Mouse (Mus musculus) G1E (cell line): ENCODE data around the gene Cc2d2a.

ENCODE experiments used
- CTCF ChIP-seq: IDR thresholded peaks from 2 replicates; pipeline ENCODE4 v1.5.1; 2012; ENCODE audit warnings: low read depth, low read length, inconsistent platforms, mixed read lengths
- POLR2AphosphoS5 ChIP-seq: IDR thresholded peaks from 2 replicates; pipeline ENCODE4 v1.6.1; 2012; ENCODE audit warnings: low read depth, low read length, inconsistent platforms; ENCODE audit not compliant: insufficient replicate concordance

DNA sequence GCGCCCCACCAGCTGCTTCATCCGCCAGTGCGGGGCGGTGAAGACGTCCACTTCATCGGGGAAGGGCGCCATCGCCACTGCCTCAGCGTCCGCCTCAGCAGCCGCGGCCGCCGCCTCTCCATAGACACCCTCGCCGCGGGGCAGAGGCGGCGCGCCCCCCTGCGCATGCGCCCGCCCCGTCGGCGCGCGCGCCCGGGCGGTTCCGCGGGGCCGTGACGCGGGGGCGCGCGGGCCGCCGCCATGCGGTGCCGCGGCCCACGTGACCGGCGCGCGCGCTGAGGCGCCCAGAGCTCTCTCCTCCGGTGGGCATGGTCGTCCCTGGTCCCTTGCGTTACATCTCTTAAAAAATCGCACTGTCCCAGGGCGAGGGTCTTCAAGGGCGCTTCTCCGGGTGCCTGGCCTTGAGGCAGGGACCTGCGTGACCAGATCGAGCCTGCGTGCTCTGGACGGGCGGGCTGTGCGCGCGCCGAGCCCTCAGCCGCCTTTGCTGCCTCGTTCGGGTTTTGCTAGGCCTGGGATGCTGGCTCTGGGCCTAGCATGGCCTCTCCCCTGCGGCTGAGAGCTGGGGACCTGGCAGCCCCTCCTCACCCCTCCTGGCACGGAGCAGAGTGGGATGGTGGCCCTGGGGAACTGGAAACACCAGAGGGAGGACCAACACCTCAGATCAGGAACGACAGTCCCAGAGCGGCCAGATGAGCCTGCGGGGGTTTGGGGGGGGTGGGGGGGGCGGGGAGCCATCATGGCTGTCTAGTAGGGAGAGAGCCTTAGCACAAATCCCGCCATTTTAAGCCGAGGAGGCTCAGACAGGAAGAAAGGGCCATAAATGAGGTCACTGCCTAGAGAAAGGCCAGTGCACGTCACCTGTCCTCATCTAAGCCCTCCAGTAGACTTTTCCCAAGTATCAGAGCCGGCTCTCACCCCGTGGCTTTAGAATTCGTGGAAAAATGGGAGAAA, 120.1 kb downstream of the Cc2d2a start:
- TF ChIP-seq CTCF (no peak), POLR2AphosphoS5 (no peak)
